11 mouse cellular contexts compared by ENCODE assay signal in the genomic region with DNA sequence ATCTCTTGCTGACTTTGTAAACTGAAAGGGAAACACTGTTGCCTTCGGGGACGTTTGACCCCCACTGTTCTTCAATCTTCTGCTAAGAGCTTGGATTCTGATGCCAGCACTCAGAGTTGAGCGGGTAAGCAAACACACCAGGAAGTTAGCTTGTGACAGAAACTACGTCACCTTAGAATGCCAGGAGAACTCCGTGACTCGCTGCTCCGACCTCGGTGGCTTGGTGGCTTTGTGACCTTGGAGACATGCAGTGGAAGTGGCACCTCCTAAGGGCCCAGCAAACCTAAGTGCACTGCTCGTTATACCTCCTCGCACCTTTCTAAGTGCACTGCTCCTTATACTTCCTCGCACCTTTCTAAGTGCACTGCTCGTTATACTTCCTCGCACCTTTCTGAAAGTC. TPM values are rescaled to one million over a fixed set of nuclear protein-coding genes. Genes with fewer than 3 reads are reported as not detected.
DNase-seq lines count a peak whose midpoint lies in the region; ATAC-seq and TF ChIP-seq lines count a peak whose summit lies in the region.
"Had no signal": no experiment of that assay in that cellular context is flagged by ENCODE, and none has a peak within 500 bp of the region (broad histone marks: within the 10 kb centered on the region; RNA-seq: fewer than 3 reads in every experiment).

No protein-coding gene starts in this region.

- no peak for TF ChIP-seq EP300 in liver, postnatal 0 days (IDR thresholded peaks at IDR 0.05; ENCODE audit: low read depth)
- no peak for TF ChIP-seq EP300 in stomach, postnatal 0 days (optimal IDR thresholded peaks at IDR 0.05)

- no peak for TF ChIP-seq POLR2A in thymus, adult 2 months (IDR thresholded peaks at IDR 0.05; ENCODE audit: control insufficient read depth, extremely low read depth, insufficient read depth, low read length, poor library complexity)

- ATAC-seq in heart, embryonic 12.5 days (ENCODE audit: insufficient number of reproducible peaks, low FRiP score), result 0 out of 2 replicates have a peak, but pooled peaks have one; percentile 18
- ATAC-seq in liver, postnatal 0 days, result 0 out of 2 replicates have a peak, but pooled peaks have one; percentile 10
- ATAC-seq in stomach, postnatal 0 days (ENCODE audit: low FRiP score, low TSS enrichment), result no peak

- no peak for TF ChIP-seq CTCF in thymus, adult 2 months (IDR thresholded peaks at IDR 0.05; ENCODE audit: borderline replicate concordance, control insufficient read depth, extremely low read depth, insufficient read depth, low read length, poor library complexity)
- no peak for TF ChIP-seq CTCF in liver, postnatal 0 days (IDR thresholded peaks at IDR 0.05; ENCODE audit: low read depth)
- no peak for TF ChIP-seq CTCF in stomach, postnatal 0 days (IDR thresholded peaks at IDR 0.05; ENCODE audit: low read depth)

- no peak overlapping the region for H3K9ac ChIP-seq in heart, embryonic 12.5 days
- H3K9ac ChIP-seq in liver, postnatal 0 days (replicated peaks), result no peak overlapping the region
- H3K9ac ChIP-seq in stomach, postnatal 0 days (ENCODE audit: low read length), result no peak overlapping the region
- H3K9ac ChIP-seq: hindbrain, embryonic 15.5 days had no signal

- peak overlapping the region; percentile 14; the same call in 1 of the 2 replicates for H3K27ac ChIP-seq in heart, embryonic 12.5 days (ENCODE audit: poor library complexity, severe bottlenecking)
- no peak overlapping the region for H3K27ac ChIP-seq in thymus, adult 2 months (ENCODE audit: control insufficient read depth, insufficient read depth, low read length)
- no peak overlapping the region for H3K27ac ChIP-seq in liver, postnatal 0 days (ENCODE audit: low read depth)
- no peak overlapping the region for H3K27ac ChIP-seq in stomach, postnatal 0 days (replicated peaks)
- H3K27ac ChIP-seq: hindbrain, embryonic 15.5 days had no signal

- H3K27me3 ChIP-seq in heart, embryonic 12.5 days (replicated peaks), result no peaks in the 10 kb centered on the region
- no peaks in the 10 kb centered on the region for H3K27me3 ChIP-seq in thymus, adult 2 months (ENCODE audit: control insufficient read depth, insufficient read depth, low read length)
- H3K27me3 ChIP-seq in liver, postnatal 0 days (ENCODE audit: insufficient read depth, low read length), result no peaks in the 10 kb centered on the region
- no peaks in the 10 kb centered on the region for H3K27me3 ChIP-seq in stomach, postnatal 0 days (ENCODE audit: control insufficient read depth, insufficient read depth, low read length)
- H3K27me3 ChIP-seq: hindbrain, embryonic 15.5 days had no signal

- H3K9me3 ChIP-seq in heart, embryonic 12.5 days (replicated peaks), result peaks cover 6% of the 10 kb centered on the region; the same call in 1 of the 2 replicates
- peaks cover 3% of the 10 kb centered on the region; the same call in 1 of the 2 replicates for H3K9me3 ChIP-seq in liver, postnatal 0 days (ENCODE audit: low read length)
- H3K9me3 ChIP-seq in stomach, postnatal 0 days (ENCODE audit: control insufficient read depth, low read length), result 0 out of 2 replicates have a peak, but pooled peaks cover 3% of the 10 kb centered on the region
- H3K9me3 ChIP-seq: hindbrain, embryonic 15.5 days had no signal

- H3K36me3 ChIP-seq in heart, embryonic 12.5 days, result no peaks in the 10 kb centered on the region
- no peaks in the 10 kb centered on the region for H3K36me3 ChIP-seq in thymus, adult 2 months (ENCODE audit: control insufficient read depth, insufficient read depth, low read length)
- H3K36me3 ChIP-seq in liver, postnatal 0 days (replicated peaks; ENCODE audit: insufficient read depth, low read length), result no peaks in the 10 kb centered on the region
- no peaks in the 10 kb centered on the region for H3K36me3 ChIP-seq in stomach, postnatal 0 days (ENCODE audit: control insufficient read depth, insufficient read depth, low read length)
- H3K36me3 ChIP-seq: hindbrain, embryonic 15.5 days had no signal

- peak overlapping the region; percentile 25; the same call in 1 of the 2 replicates for H3K4me2 ChIP-seq in heart, embryonic 12.5 days
- peak overlapping the region; percentile 54 for H3K4me2 ChIP-seq in liver, postnatal 0 days (ENCODE audit: low read depth, low read length)
- peak overlapping the region; percentile 20; the same call in 1 of the 2 replicates for H3K4me2 ChIP-seq in stomach, postnatal 0 days (replicated peaks; ENCODE audit: low read depth)

- WGBS in heart, embryonic 12.5 days, result 48% methylated on average over 13 of the region's 13 CpGs
- 33% methylated on average over 13 of the region's 13 CpGs for WGBS in thymus, adult 2 months
- WGBS in liver, postnatal 0 days (ENCODE audit: insufficient replicate concordance), result 29% methylated on average over 13 of the region's 13 CpGs
- 60% methylated on average over 13 of the region's 13 CpGs for WGBS in stomach, postnatal 0 days

- peaks cover 2% of the 10 kb centered on the region; the same call in 1 of the 2 replicates for H3K4me1 ChIP-seq in heart, embryonic 12.5 days (replicated peaks)
- H3K4me1 ChIP-seq in thymus, adult 2 months (replicated peaks; ENCODE audit: control insufficient read depth, insufficient read depth, low read length), result peaks cover 2% of the 10 kb centered on the region; the same call in 1 of the 2 replicates
- H3K4me1 ChIP-seq in liver, postnatal 0 days (ENCODE audit: insufficient read depth), result no peaks in the 10 kb centered on the region
- no peaks in the 10 kb centered on the region; the same call in 1 of the 2 replicates for H3K4me1 ChIP-seq in stomach, postnatal 0 days (replicated peaks; ENCODE audit: control insufficient read depth, insufficient read depth)
- H3K4me1 ChIP-seq: hindbrain, embryonic 15.5 days had no signal

- no peak for DNase-seq in heart, adult 11 months
- DNase-seq in thymus, adult 2 months, result no peak
- DNase-seq in thymus, postnatal 25 days, result no peak
- DNase-seq in liver, postnatal 0 days, result no peak
- no peak for DNase-seq in stomach, postnatal 0 days (ENCODE audit: low spot score)
- DNase-seq in urinary bladder, adult 2 months (ENCODE audit: low spot score), result no peak
- DNase-seq in frontal cortex, postnatal 36 days (ENCODE audit: low spot score in 2 of 2), result no peak
- DNase-seq: adrenal gland, adult 8-10 months; right cerebral cortex, adult 18-20 months had no signal

- no peak overlapping the region for H3K4me3 ChIP-seq in heart, embryonic 12.5 days
- H3K4me3 ChIP-seq in thymus, adult 2 months (ENCODE audit: control insufficient read depth, insufficient read depth, low read length), result peak overlapping the region; percentile 35
- peak overlapping the region; percentile 14 for H3K4me3 ChIP-seq in liver, postnatal 0 days (ENCODE audit: low read depth, low read length)
- H3K4me3 ChIP-seq in stomach, postnatal 0 days (ENCODE audit: low read depth, low read length), result no peak overlapping the region
- H3K4me3 ChIP-seq: hindbrain, embryonic 15.5 days had no signal

RNA-seq across cellular contexts. Expression of gene Nmi, which starts 9.0 kb away (rescaled TPM):
- polyA plus RNA-seq in heart, embryonic 12.5 days (2016; fragmentation: Nextera tagmentation; extraction: Ambion mirVana), result 10.5 and 14.0 TPM in 2 replicates
- polyA plus RNA-seq in thymus, adult 2 months (2012; rRNA removed), result 8.2 and 9.3 TPM in 2 replicates
- polyA plus RNA-seq in liver, postnatal 0 days (2015; fragmentation: Nextera tagmentation; extraction: Ambion mirVana), result 23.0 and 26.7 TPM in 2 replicates
- 24.8 and 27.1 TPM in 2 replicates for polyA plus RNA-seq in stomach, postnatal 0 days (2015; fragmentation: Nextera tagmentation; extraction: Ambion mirVana)
- 25.2 and 26.5 TPM in 2 replicates for polyA plus RNA-seq in urinary bladder, adult 2 months (2012; rRNA removed)

RNA-seq across cellular contexts. Expression of gene Rbm43, which starts 47.3 kb away (rescaled TPM):
- polyA plus RNA-seq in heart, embryonic 12.5 days (2016; fragmentation: Nextera tagmentation; extraction: Ambion mirVana), result 11.7 and 12.7 TPM in 2 replicates
- 14.6 and 15.6 TPM in 2 replicates for polyA plus RNA-seq in thymus, adult 2 months (2012; rRNA removed)
- 11.9 and 12.1 TPM in 2 replicates for polyA plus RNA-seq in liver, postnatal 0 days (2015; fragmentation: Nextera tagmentation; extraction: Ambion mirVana)
- polyA plus RNA-seq in stomach, postnatal 0 days (2015; fragmentation: Nextera tagmentation; extraction: Ambion mirVana), result 8.0 and 8.4 TPM in 2 replicates
- polyA plus RNA-seq in urinary bladder, adult 2 months (2012; rRNA removed), result 16.3 and 17.5 TPM in 2 replicates

RNA-seq across cellular contexts. Expression of gene Tnfaip6, which starts 55.5 kb away (rescaled TPM):
- polyA plus RNA-seq in heart, embryonic 12.5 days (2016; fragmentation: Nextera tagmentation; extraction: Ambion mirVana), result 4.9 and 5.7 TPM in 2 replicates
- 0.14 and 0.36 TPM in 2 replicates for polyA plus RNA-seq in thymus, adult 2 months (2012; rRNA removed)
- 0.22 and 0.34 TPM in 2 replicates for polyA plus RNA-seq in liver, postnatal 0 days (2015; fragmentation: Nextera tagmentation; extraction: Ambion mirVana)
- polyA plus RNA-seq in stomach, postnatal 0 days (2015; fragmentation: Nextera tagmentation; extraction: Ambion mirVana), result 4.3 and 4.8 TPM in 2 replicates
- 1.4 and 2.5 TPM in 2 replicates for polyA plus RNA-seq in urinary bladder, adult 2 months (2012; rRNA removed)

Comparison
In these comparisons a context has a peak if more than half of its experiments do, and no peak if none do; other contexts are left out.
1. H3K4me3 ChIP-seq: peak in thymus, adult 2 months (single experiment) and liver, postnatal 0 days (single experiment); none in heart, embryonic 12.5 days (single experiment) and stomach, postnatal 0 days (single experiment).
2. Peak in every context shown above with its lines, with median percentiles within 50 percentile points of each other: H3K4me2 ChIP-seq.